Mouse (Mus musculus): ENCODE measurements around the gene Rnf208. TPM values are rescaled to one million over a fixed set of nuclear protein-coding genes. Genes with fewer than 3 reads are reported as not detected.

The Rnf208 gene
- total RNA-seq (2014; rRNA removed) (77.6 and 84.1 TPM in 2 replicates), polyA plus RNA-seq (2015; fragmentation: Nextera tagmentation; extraction: Ambion mirVana) (193 and 205 TPM in 2 replicates)

DNA sequence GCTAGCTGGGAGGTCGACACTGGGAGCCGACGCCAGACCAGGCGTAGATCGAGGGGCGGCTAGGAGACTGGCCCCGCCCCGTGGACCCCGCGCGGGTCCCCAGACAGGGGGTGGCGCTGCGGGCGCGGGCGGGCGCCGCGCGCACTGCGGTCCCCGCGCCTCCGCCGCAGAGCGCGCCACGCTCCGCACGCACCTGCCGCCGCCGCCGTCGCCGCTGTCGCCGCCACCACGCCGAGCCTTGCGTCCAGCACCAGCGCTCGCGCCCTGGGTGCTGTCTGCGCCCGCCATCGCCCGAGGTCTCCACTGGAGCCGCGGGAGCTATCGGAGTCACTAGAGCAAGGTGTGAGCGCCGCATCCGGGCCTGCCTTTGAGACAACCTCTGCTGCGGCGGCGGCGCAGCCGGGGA lies at the start of gene Rnf208, which contains the start of gene Cysrt1:
TSS of gene Rnf208 (plus strand) at position 155 of the 406 bp plus-strand sequence.
TSS of gene Cysrt1 (minus strand) at position 352 of the 406 bp plus-strand sequence.
- Histone ChIP-seq H3K9me3 (ENCODE audit: low read length) (no peaks in the 10 kb centered on the region), H3K27ac (ENCODE audit: low read depth, low read length) (peak within 1 kb of the TSS; percentile 82), H3K4me3 (ENCODE audit: low read depth, low read length) (peak within 1 kb of the TSS; percentile 70), H3K36me3 (ENCODE audit: insufficient read depth) (peaks cover 26% of the 10 kb centered on the region), H3K4me1 (ENCODE audit: insufficient read depth) (peaks cover 6% of the 10 kb centered on the region), H3K4me2 (ENCODE audit: low read depth) (peak within 1 kb of the TSS; percentile 89), H3K27me3 (ENCODE audit: insufficient read depth, low read length) (no peaks in the 10 kb centered on the region), H3K9ac (peak within 1 kb of the TSS; percentile 79)
- no peak; the same call in 1 of the 2 replicates for TF ChIP-seq CTCF (IDR thresholded peaks at IDR 0.05; ENCODE audit: low read depth)
- ATAC-seq (peak; percentile 74), DNase-seq (peak; percentile 75)
- WGBS: under 1% methylated on average over 59 of the region's 59 CpGs

GRCm38 (mm10) chr2:25193330-25193770 lies 48.7 kb upstream of the Rnf208 start:
- Histone ChIP-seq H3K4me2 (ENCODE audit: low read depth) (no peak overlapping the region), H3K4me1 (ENCODE audit: insufficient read depth) (no peaks in the 10 kb centered on the region), H3K36me3 (ENCODE audit: insufficient read depth) (peaks cover 6% of the 10 kb centered on the region), H3K9me3 (ENCODE audit: low read length) (no peaks in the 10 kb centered on the region), H3K27ac (ENCODE audit: low read depth, low read length) (no peak overlapping the region), H3K27me3 (ENCODE audit: insufficient read depth, low read length) (peaks cover 6% of the 10 kb centered on the region; the same call in 1 of the 2 replicates), H3K4me3 (ENCODE audit: low read depth, low read length) (no peak overlapping the region), H3K9ac (no peak overlapping the region)
- ATAC-seq (peak; percentile 87), DNase-seq (peak; percentile 87)
- WGBS: 2% methylated on average over 6 of the region's 6 CpGs
- TF ChIP-seq CTCF (IDR thresholded peaks at IDR 0.05; ENCODE audit: low read depth): peak; percentile 97

GRCm38 (mm10) chr2:25194006-25194405 lies 48.0 kb upstream of the Rnf208 start:
- no peak overlapping the region for H3K4me3 ChIP-seq (ENCODE audit: low read depth, low read length)
- no peak for ATAC-seq
- peaks cover 12% of the 10 kb centered on the region for H3K36me3 ChIP-seq (ENCODE audit: insufficient read depth)
- 77% methylated on average over 5 of the region's 5 CpGs for WGBS
- TF ChIP-seq CTCF (IDR thresholded peaks at IDR 0.05; ENCODE audit: low read depth): no peak
- peaks cover 6% of the 10 kb centered on the region; the same call in 1 of the 2 replicates for H3K27me3 ChIP-seq (ENCODE audit: insufficient read depth, low read length)
- DNase-seq: no peak
- H3K9ac ChIP-seq: no peak overlapping the region
- no peak overlapping the region for H3K4me2 ChIP-seq (ENCODE audit: low read depth)
- no peaks in the 10 kb centered on the region for H3K4me1 ChIP-seq (ENCODE audit: insufficient read depth)
- H3K9me3 ChIP-seq (ENCODE audit: low read length): no peaks in the 10 kb centered on the region
- no peak overlapping the region for H3K27ac ChIP-seq (ENCODE audit: low read depth, low read length)

DNA sequence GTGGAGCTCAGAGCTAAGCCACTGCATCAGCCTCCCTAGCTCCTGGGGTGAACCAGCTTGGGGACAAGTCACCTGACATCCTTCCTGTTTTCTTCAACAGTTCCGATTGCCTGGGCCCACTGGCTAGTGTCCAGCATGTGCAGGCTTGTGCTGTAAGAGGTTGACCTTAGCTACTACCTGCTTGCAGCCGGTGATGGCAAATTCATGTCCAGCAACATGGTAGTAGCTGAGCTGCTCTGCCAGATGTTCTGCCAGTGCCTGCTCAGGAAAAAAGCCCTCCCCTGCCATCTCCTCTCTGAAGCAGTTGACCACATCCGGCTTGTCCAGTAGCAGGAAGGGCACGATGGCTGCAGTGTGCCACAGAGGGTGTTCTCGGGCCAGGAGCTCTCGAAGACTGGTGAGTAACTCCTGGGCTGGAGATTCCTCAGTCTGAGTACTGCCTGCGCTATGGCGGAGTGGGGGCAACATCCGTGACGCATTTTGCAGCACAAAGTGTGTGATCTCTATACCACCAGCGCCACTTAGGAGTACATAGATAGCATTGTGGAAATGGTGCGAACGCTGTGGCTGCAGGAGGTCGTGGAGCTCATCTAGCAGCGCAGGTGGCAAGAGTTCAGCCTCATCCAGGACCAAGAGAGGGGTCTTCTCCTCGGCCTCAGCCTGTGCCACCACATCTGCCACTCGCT lies 47.4 kb upstream of the Rnf208 start:
- H3K9ac ChIP-seq: no peak overlapping the region
- ATAC-seq (no peak), DNase-seq (no peak)
- peaks cover 18% of the 10 kb centered on the region for H3K36me3 ChIP-seq (ENCODE audit: insufficient read depth)
- no peaks in the 10 kb centered on the region for H3K9me3 ChIP-seq (ENCODE audit: low read length)
- no peak overlapping the region for H3K27ac ChIP-seq (ENCODE audit: low read depth, low read length)
- no peak overlapping the region for H3K4me3 ChIP-seq (ENCODE audit: low read depth, low read length)
- peaks cover 6% of the 10 kb centered on the region; the same call in 1 of the 2 replicates for H3K27me3 ChIP-seq (ENCODE audit: insufficient read depth, low read length)
- H3K4me2 ChIP-seq (ENCODE audit: low read depth): no peak overlapping the region
- no peak for TF ChIP-seq CTCF (IDR thresholded peaks at IDR 0.05; ENCODE audit: low read depth)
- 84% methylated on average over 17 of the region's 17 CpGs for WGBS
- no peaks in the 10 kb centered on the region for H3K4me1 ChIP-seq (ENCODE audit: insufficient read depth)

DNA sequence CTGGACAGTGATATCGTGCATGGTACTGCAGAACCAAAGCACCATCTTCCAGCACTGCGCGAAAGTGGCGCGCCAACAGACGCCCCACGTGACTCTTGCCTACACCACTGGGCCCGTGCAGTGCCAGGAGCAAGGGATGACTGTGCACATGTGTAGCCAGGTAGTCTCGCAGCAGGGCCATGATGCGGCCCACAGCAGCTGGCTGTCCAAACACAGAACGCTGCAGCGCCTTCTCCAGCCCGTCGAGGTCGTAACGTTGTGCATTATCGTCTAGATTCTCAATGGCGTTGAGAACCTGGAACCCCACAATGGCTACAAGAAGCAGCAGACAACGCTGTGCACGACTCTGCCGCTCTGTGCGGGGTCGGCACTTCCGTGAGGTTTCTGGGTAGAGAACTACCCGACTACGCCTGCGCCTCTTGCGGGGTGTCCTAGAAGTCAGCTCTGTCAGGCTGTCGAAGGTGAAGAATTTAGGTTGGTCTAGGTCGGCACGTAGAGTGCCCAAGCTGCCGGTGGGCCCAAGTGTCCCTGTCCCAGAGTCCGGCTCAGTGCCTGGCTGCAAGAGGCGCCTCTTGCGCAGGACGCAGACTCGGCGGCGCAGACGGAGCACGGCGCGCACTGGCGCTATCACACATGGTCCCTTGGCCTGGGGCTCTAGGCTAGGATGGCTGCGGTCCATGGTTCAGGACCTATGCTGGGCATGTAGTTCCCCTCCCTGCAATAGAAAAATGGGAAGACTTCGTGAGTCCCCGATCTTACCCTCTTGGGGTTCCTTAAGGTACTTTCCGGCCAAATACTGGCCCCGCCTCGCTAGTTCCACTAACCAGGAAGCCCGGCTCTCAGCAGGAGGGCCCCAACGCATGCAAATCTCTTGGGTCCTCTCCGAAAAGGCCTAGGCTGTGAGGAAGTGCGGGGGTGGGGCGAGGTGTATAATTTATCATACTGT lies 46.6 kb upstream of the Rnf208 start:
- DNase-seq (no peak), ATAC-seq (no peak)
- H3K36me3 ChIP-seq (ENCODE audit: insufficient read depth): peaks cover 27% of the 10 kb centered on the region
- no peak overlapping the region for H3K9ac ChIP-seq
- no peaks in the 10 kb centered on the region for H3K9me3 ChIP-seq (ENCODE audit: low read length)
- no peak for TF ChIP-seq CTCF (IDR thresholded peaks at IDR 0.05; ENCODE audit: low read depth)
- H3K27ac ChIP-seq (ENCODE audit: low read depth, low read length): no peak overlapping the region
- H3K4me3 ChIP-seq (ENCODE audit: low read depth, low read length): no peak overlapping the region
- H3K27me3 ChIP-seq (ENCODE audit: insufficient read depth, low read length): peaks cover 6% of the 10 kb centered on the region; the same call in 1 of the 2 replicates
- H3K4me1 ChIP-seq (ENCODE audit: insufficient read depth): no peaks in the 10 kb centered on the region
- 28% methylated on average over 55 of the region's 55 CpGs for WGBS
- no peak overlapping the region for H3K4me2 ChIP-seq (ENCODE audit: low read depth)

- H3K4me1 ChIP-seq (ENCODE audit: insufficient read depth): no peaks in the 10 kb centered on the region
- no peak within 1 kb of the TSS for H3K9ac ChIP-seq
- whole genome bisulfite sequencing: 21% methylated on average over 8 of the region's 8 CpGs
- peaks cover 6% of the 10 kb centered on the region; the same call in 1 of the 2 replicates for H3K27me3 ChIP-seq (ENCODE audit: insufficient read depth, low read length)
- ATAC-seq (no peak), DNase-seq (no peak)
- no peak within 1 kb of the TSS for H3K27ac ChIP-seq (ENCODE audit: low read depth, low read length)
- TF ChIP-seq CTCF (IDR thresholded peaks at IDR 0.05; ENCODE audit: low read depth): no peak
- peaks cover 35% of the 10 kb centered on the region for H3K36me3 ChIP-seq (ENCODE audit: insufficient read depth)
- H3K4me3 ChIP-seq (ENCODE audit: low read depth, low read length): no peak within 1 kb of the TSS
- H3K4me2 ChIP-seq (ENCODE audit: low read depth): no peak within 1 kb of the TSS
- H3K9me3 ChIP-seq (ENCODE audit: low read length): no peaks in the 10 kb centered on the region
Measured at GRCm38 (mm10) chr2:25196172-25196954, 45.7 kb upstream of the Rnf208 start, which contains the start of gene Tor4a. Tor4a (minus strand) TSS chr2:25196886.
